Mouse (Mus musculus) right cerebral cortex, adult 18-20 months (tissue): ENCODE measurements around the gene Dmrt1.
"Not testable (repeated sequence)": the region's sequence is repeated elsewhere in the genome, so short reads cannot be mapped to it uniquely, and the experiment has no call there.

Source experiments
- DNase-seq: peaks from one replicate; pipeline ENCODE4 v3.0.0; 2022; ENCODE audit warnings: mixed read lengths

Gene Dmrt1

DNA sequence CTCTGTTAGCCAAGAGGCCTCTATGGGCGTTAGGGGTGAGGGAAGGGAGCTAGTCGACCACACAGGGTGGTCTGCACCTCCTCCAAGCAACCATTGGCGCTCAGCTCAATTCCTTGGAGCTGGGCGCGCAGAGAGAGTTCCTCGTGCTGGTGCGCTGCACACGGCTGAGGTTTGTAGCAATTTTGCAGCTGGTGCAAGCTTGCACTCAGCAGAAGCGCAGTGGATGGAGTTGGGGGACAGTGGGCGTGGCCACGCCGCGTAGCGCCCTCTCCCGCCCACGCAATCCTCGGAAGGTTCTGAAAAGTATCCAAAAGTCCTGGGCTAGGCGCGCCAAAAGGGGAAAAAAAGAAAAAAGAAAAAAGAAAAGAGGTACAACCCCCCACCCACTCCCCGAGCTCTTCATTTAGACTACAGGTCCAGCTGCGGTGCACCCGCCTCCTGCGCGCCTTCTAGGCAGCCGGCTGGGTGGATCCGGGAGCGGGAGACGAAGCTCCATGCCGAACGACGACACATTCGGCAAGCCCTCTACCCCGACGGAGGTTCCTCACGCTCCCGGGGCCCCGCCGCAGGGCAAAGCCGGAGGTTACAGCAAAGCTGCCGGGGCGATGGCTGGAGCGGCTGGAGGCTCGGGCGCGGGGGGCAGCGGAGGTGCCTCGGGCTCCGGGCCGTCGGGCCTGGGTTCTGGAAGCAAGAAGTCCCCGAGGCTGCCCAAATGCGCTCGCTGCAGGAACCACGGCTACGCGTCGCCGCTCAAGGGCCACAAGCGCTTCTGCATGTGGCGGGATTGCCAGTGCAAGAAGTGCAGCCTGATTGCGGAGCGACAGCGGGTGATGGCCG lies at the start of gene Dmrt1:
TSS of gene Dmrt1 (plus strand) at position 259 of the 837 bp plus-strand sequence.
- DNase-seq: no peak

DNA sequence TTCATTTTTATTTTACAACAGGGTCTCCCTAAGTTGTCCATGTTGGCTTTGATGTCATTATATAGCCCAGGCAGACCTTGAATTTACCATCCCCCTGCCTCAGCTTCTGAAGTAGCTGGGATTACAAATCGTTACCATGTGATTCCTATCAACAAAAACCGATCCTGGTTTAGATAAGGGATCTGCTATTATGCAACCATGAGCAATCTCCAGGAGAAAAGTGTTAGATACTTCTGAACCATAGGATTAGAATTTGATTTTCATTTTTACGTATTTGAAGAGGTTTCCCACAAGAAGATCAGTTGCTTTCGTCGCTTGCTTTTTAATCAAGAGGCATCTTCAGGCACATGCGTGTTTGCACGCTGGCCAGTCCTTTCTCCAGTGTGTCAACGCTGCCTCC lies 44.7 kb upstream of the Dmrt1 start:
- DNase-seq: no peak

DNA sequence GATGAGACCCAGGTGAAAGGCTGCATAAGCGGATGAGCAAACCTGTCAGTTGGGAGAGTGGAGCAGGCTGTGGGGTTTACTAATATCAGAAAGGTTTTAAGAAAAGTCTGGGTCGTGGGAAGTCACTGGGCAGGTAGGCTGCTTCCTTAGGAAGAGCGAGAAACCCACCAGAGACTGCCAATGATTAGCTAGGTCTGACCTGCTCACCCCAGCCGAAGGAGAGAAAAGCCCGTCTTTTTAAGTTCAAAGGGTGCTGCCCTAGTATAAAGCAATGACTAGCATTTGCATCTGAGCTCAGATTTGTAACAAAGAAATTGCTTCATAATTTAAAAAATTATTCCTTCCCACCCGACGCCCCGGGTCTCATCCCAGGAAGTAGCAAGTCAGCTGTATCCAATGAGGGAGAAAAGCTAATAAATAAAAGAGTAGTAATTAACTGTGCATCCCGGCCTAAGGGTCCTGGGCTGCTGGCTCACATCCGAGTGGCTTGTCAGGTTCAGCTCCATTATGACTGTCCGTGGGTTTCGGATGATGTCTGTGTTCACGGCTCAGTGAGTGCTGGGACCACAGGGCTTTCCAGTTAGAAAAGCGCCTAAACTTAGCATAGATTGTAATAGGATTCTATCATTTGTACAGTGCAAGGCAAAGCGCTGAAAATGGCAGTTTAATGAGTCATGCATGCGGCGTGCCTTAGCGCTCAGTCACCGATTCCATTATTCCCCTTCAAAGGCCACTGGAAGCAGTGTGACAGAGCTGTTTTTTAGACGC lies 43.7 kb upstream of the Dmrt1 start:
- no peak for DNase-seq

DNA sequence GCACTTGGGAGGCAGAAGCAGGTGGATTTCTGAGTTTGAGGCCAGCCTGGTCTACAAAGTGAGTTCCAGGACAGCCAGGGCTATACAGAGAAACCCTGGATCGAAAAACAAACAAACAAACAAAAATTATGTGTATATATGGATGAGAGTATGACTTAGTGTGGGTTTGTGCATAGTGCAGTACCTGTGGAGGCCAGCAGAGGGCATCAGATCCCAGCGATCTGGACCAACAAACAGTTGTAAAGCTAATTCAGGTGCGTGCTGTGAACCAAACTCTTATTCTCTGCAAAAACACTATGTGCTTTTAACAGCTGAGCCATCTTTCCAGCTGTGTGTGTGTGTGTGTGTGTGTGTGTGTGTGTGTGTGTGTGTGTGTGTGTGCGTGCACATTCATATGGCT lies 29.6 kb upstream of the Dmrt1 start:
- not testable (repeated sequence) for DNase-seq

DNA sequence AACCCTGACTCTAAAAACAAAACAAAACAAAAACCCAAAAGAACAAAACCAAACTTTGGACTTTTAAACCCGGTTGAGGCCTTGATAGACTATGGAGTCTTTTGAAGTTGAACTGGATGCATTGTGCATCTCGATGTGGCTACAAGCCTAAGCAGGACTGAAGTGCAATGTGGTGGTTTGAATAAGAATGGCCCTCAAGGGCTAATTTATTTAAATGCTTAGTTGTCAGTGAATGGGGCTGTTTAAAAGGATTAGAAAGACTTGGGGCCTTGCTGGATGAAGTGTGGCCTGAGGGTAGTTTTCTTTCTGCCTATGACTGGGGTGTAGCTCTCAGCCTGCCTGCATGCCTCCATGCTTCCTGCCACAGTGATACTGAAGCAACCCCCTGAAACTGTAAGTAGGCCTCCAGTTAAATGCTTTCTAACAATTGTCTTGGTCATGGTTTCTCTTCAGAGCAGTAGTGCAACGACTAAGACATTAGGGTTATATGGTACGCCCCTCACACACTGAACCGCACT lies 26.2 kb upstream of the Dmrt1 start:
- no peak for DNase-seq

DNA sequence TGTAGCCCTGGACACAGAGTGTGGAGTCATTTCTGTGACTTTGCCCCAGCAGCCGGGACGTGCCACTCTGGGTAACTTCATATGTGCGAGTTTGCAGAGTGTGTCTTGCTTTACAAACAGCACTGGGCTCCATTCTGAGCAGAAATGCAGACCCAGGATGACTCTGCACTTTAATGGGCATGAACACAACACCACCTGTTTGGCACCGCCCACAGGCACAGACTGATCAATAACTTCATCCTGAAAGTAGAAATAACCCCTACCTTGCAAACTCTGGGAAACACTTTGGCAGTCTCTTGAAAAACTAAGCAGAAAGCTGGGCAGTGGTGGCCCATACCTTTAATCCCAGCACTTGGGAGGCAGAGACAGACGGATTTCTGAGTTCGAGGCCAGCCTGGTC lies 24.6 kb upstream of the Dmrt1 start:
- DNase-seq: no peak

DNA sequence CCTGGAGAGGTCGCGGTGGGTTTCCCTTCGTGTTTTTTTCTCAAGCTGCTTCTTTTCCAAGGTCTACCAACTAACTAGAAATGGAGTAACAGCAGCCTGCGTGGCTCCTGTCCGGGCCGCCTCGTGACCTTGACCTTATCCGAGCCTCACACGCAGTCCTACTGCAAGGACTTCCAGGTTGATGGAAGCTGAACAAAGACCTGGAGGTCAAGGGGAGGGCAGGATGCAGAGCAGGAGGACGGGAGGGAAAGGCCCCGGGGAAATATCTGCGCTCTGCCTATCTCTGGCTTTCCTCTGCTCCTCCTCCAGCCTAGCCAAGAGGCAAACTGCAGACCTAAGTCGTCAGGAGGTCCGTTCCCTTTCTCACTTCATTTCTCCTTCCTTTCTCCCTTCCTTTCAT lies 18.9 kb upstream of the Dmrt1 start:
- DNase-seq: no peak

DNA sequence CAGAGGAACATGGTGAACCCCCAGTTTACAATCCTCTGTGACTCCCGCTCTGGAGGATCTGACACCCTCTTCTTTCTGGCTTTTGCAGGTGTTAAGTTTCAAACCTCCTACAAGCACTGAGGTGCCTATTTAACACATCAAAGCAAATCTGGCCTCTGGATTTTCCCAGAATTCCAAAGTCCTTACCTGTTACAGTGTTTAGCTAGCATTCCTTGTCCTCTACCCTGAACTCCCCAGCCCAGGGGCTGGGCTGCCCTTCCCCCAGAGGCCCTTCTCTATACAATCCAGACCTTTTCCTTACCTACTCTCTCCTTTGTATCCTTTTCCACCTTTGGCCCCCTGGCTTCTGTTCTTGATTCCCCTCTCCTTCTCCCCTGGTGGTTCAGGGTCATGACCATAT lies 18.1 kb upstream of the Dmrt1 start:
- no peak for DNase-seq

DNA sequence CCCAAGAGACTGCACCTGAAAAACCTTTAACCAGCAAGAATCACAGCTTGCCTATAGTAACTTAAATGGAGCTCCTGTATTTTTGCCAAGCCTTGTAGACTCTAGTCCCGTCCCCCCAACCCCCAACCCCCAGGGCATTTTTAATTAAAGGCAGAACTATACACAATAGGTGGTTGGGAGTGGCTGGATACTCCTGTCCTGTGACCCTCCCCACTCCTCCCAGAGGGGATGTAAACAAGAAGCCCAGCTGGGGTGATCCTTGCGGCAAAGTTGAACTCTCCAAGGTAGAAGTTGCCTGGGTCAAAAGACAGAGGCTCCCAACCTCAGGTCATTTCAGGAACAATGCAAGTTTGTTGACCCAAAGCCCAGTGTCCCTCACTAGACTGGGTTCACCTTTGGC lies 16.9 kb upstream of the Dmrt1 start:
- DNase-seq: no peak

DNA sequence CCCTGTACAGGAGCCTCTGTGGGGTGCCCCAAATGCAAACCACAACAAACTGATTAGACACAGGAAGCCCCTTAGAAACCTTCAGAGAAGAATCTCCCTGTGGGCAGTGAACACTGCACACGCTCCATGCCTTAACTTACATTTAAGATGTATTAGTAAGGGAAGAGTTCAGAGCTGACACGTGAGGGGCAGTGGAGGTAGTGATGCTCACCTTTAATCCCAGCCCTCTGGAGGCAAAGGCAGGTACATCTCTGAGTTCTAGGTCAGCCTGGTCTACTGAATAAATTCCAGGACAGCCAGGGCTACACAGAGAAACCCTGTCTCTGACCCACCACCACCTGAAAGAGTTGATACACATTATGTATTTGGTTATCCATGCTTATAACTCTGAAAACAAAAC lies 15.9 kb upstream of the Dmrt1 start:
- no peak for DNase-seq

DNA sequence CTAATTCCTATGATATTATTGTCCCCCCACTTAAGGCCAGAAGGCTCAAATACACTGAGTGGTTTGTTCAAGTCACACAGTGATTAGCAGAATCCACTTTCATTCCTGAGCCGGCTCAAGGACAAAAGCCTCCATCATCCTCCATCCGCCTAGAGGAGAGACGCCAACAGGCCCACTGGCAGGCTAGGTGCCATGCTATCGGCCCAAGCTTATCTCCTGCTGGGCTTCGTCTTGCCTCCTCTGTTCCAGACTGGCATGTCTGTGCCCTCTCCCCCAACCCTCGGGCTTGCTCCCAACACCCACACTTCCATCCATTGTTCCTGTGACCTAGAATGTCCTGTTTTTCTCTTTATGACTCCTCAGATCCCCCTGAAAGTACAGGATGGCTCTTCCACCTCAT lies 8.0 kb upstream of the Dmrt1 start:
- no peak for DNase-seq

DNA sequence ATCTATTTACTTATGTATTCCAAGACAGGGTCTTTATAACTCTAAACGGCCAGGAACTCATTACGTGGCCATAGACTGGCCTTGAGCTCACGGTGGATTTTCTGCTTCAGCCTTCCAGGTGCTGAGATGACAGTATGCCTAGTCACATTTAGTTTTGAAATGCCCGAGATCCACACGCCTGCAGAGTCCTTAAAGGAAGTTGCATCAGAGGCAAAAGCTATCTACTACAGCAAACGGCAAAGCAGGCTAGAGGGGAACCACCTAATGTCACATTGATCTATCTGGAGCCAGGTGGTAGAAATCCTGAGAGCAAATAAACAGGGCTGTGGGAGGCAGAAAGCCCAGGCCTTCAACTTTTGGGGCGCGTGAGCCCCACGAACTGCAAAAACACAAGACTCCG lies 540 bp upstream of the Dmrt1 start:
- no peak for DNase-seq

DNA sequence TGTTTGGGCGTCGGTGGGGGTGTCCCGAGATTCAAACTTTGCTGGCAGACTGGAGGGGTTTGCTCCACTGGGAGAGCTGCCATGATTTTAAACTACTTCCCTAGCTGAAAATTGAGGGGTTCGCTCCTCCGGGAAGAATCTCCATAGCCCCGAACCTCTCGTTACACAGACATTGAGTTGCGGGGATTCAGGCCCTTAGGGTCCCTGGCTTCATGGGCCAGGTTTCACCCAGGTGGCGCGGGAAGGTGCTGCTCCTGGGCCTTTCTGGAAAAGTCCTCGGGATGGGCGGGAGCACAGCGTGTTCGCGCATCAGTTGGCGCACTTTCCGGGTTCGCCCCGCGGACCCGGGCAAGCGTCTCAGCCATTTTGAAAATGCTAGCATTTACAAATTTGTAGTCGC lies 1.2 kb downstream of the Dmrt1 start:
- no peak for DNase-seq

DNA sequence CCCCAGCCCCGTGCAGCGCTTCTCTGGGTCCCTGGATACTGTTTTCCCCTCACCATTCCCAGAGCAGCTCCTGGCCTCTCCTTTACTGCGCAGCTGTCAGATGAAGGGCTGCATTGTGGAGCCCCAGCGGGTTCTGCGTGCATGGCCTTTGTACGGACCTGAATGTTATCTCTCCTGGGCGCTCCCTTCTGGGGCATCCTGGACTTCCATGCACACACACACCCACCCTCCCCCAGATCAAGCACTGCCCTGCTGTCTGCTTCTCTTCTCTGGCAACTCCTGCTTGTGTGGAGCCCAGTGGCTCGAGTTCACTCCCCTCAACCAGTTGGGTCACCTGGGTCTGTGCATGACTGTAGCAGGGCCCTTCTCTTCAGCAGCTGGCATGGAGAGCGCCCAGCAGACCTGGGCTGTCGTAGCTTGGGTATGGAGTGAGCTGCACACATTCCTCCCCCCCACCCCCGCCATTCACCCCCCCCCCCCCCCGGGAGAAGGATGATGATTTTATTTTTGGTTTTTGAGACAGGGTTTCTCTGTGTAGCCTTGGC lies 9.6 kb downstream of the Dmrt1 start:
- no peak for DNase-seq

DNA sequence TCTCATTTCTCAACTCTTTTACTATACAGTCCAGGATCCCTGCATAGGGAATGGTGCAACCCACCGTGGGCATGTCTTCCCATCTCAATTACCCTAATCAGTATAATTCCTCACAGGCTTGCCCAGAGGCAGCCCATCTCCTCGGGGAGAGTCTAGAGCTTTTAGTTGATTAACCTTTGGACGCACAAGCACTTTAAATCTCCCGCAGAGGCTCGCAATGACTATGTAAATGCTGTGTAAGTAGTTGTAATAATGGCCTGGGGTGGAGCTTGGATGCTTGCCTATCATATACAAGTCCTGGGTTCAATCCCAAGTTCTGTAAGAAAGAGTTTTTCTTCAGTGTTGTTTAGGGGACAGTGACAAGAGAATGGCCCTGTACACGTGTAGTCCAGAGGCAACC lies 18.7 kb downstream of the Dmrt1 start:
- DNase-seq: no peak

DNA sequence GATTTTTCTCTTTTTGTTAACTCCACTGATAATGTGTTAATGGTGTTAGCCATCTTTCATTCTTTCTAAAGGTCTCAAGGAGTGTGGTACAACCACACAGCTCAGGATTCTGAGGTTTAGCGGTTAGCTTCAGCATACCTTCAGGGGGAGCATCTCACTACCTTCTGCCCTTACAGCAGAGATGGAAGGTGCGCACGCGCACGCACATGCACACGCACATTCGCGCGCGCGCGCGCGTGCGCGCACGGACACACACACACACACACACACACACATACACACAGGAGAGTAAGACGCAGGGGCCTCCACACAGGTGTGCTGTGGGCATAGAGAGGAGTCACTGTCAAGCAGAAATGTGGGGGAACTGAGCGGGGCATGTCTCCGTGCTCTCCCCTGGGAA lies 20.3 kb downstream of the Dmrt1 start:
- no peak for DNase-seq

DNA sequence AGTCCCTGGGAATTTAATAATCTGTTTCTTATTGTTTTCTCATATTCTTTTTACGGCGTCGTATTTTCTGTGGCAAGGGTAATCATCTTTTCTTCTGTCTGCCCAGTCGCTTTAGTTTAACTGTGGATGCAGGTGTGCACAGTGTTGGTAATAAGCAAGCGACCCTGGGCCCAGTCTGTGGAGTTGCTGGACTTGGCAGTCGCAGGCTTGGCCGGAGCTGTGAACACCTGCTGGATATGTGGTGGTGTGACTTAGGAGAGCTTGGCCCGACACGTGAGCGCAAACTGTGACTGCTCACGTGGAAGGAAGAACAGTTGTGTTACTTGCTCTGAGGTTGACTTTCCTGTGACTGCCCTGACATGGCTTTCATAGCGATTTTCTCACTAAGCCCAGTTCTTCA lies 24.3 kb downstream of the Dmrt1 start:
- no peak for DNase-seq

DNA sequence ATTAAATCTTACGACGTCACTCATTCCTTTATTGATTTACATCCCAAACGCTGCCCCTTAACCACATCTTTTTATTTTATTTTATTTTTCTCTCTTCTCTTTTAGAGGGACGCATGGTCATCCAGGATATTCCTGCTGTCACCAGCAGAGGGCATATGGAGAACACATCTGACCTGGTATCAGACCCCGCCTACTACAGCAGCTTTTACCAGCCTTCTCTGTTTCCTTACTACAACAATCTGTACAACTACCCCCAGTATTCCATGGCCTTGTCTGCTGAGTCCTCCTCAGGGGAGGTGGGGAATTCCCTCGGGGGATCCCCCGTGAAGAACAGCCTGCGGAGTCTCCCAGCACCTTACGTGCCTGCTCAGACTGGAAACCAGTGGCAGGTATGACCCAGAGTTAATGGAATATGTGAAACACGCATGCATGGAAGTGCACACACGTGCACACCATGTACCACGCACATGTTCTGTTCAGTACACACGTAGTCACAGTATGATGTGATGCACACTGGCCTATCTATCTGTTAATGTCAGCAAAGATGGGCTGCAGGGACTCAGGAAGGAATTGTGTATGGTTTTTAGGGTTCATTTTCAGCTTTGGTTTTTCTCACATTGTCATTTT lies 40.4 kb downstream of the Dmrt1 start:
- DNase-seq: peak; percentile 42

DNA sequence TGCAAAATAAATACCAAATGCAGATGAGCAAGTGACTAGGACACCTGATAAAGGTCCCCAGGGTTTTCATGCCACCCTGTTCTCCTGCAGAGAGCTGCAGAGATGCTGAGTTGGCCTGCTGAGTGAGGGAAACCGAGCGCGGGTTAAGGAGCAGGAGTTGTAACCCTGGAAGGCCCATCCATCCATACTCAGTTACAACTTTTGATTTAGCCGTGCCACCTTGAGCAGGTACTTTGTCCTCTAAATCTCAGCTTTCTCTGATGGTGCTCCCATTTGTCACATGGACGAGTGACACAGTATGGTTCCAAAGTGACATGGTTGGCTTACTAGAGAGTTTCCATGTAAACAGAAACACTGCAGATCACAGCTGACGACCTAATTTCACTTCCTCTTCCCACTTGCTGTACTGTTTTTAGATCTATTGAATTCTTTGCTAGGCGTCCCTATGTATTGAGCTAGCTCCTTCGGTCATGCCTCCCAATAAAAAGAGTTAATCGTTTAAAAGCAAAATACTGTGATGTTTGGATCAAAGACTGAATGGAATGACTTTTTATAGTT lies 41.7 kb downstream of the Dmrt1 start:
- no peak for DNase-seq

DNA sequence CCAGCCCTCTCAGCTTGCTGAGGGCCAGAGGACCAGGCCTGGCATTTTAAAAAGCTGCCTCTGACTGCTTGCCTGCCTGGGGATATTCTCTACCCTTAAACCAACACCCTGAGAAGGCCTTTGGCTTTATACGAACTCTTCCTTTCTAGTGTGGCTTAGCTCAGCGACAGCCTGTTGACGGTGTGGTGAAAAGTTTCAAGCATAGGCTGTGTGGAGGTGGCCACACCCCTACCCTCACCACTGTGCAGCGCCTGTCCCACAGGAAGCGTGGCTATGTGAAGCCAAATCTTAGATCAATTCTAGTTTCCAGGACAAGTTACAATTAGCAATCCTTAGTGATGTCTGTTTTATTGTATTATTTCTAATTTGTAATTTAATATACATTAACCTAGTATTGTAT lies 44.9 kb downstream of the Dmrt1 start:
- no peak for DNase-seq

DNA sequence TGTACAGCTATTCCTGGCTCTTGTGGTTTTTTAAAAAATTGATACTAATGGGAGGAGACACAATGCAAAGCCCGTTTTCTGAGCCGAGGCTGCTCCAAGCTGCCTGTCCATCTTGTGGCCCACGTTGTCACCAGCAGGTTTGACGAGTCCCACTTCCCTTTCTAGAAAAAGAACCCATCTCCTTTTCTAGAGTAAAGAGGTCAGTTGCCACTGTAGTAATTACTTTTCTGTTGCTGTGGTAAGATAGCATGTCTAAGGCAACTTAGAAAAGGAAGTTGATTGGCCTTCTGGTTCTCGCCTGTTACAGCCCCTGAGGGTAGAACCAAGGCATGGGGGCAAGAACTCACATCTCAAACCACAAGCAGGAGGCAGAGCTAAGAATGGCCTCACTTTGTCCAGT lies 45.6 kb downstream of the Dmrt1 start:
- DNase-seq: no peak

DNA sequence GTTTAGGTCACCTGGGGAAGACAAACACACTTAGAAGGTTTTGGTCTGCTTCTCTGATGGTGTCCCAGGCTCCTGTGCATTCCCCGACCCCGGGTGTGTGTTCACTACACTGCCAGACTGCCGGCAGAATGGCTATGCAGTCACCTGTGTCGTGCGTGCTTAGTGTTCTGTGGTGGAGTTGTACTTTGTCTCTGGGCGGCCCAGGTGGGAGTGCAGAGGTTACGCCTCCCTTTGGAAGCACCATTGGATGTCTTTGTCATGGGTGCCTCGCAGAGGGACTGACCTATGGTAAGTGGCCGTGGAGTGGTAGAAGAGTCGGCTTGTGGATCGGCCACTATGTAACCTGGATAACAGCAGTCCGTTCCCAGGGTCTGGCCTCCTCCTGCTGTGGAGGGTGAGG lies 59.0 kb downstream of the Dmrt1 start:
- no peak for DNase-seq

DNA sequence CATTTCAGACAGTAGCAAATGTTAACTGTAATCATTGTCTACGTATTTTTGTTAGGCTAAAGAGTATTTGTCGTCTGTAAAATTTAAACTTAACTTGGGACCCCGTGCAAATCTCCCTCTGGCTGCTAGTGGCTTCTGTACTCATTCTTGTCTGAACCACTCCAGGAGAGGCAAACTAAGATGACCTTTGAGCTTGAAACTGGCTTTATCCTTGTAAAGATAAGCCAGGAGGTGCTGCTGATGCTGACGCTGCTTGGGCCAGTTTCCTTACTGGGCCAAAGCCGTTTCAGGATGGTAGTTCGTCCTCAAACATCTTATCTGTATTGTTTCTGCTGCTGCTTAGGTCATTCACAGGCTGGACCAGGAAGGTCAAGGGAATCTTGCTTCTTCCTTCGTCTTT lies 64.4 kb downstream of the Dmrt1 start:
- no peak for DNase-seq
